Mouse (Mus musculus): Measurements from ENCODE around the gene Mrps36. TPM values are rescaled to one million over a fixed set of nuclear protein-coding genes. Genes with fewer than 3 reads are reported as not detected.

Gene Mrps36
- polyA plus RNA-seq, 1 experiment, result 110 TPM

GRCm38 (mm10) chr13:100721656-100722055 is 22.8 kb downstream of the Mrps36 start:
- Histone ChIP-seq H3K27ac (ENCODE audit: insufficient read depth, low read length) (peak overlapping the region; percentile 33; the same call in 1 of the 2 replicates), H3K9me3 (replicated peaks; ENCODE audit: control insufficient read depth, insufficient read depth, low read length, poor library complexity, severe bottlenecking) (no peaks in the 10 kb centered on the region), H3K9ac (ENCODE audit: low read depth, poor library complexity, severe bottlenecking) (peak overlapping the region; percentile 33), H3K4me1 (ENCODE audit: control insufficient read depth, insufficient read depth, low read length) (no peaks in the 10 kb centered on the region), H3K4me3 (ENCODE audit: low read depth, low read length) (peak overlapping the region; percentile 60), H3K27me3 (ENCODE audit: control insufficient read depth, insufficient read depth, low read length, poor library complexity, severe bottlenecking) (no peaks in the 10 kb centered on the region), H3K36me3 (ENCODE audit: control insufficient read depth, insufficient read depth, low read length, poor library complexity, severe bottlenecking) (peaks cover 29% of the 10 kb centered on the region)
- TF ChIP-seq CTCF (IDR thresholded peaks at IDR 0.05; ENCODE audit: low read depth, low read length) (no peak), EP300 (IDR thresholded peaks at IDR 0.05; ENCODE audit: insufficient read depth, low read depth, low read length) (no peak), POLR2A (IDR thresholded peaks at IDR 0.05; ENCODE audit: insufficient read depth, low read length) (peak; percentile 43)

DNA sequence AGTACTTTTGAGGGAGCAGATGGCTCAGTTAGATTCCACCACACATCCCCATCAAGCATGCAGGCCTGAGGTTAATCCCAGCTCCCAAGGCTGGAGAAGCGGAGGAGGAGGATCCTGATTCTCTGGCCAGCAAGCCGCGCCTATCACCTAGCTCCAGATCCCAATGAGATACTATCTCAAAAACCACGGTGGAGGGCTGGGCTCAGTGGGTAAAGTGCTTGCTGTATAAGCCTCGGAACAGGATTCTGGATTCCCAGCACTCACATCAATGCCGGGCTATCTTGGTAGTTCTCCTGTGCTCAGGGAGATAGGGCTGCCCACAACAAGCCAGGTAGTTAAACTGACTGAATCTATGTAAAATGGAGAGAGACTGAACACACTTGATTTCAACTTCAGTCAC is 29.0 kb downstream of the Mrps36 start:
- TF ChIP-seq POLR2A (IDR thresholded peaks at IDR 0.05; ENCODE audit: insufficient read depth, low read length) (no peak), CTCF (IDR thresholded peaks at IDR 0.05; ENCODE audit: low read depth, low read length) (no peak), EP300 (IDR thresholded peaks at IDR 0.05; ENCODE audit: insufficient read depth, low read depth, low read length) (no peak)
- Histone ChIP-seq H3K36me3 (ENCODE audit: control insufficient read depth, insufficient read depth, low read length, poor library complexity, severe bottlenecking) (peaks cover 48% of the 10 kb centered on the region), H3K9ac (ENCODE audit: low read depth, poor library complexity, severe bottlenecking) (no peak overlapping the region), H3K4me3 (ENCODE audit: low read depth, low read length) (no peak overlapping the region), H3K9me3 (replicated peaks; ENCODE audit: control insufficient read depth, insufficient read depth, low read length, poor library complexity, severe bottlenecking) (no peaks in the 10 kb centered on the region), H3K27ac (ENCODE audit: insufficient read depth, low read length) (no peak overlapping the region), H3K4me1 (ENCODE audit: control insufficient read depth, insufficient read depth, low read length) (no peaks in the 10 kb centered on the region), H3K27me3 (ENCODE audit: control insufficient read depth, insufficient read depth, low read length, poor library complexity, severe bottlenecking) (no peaks in the 10 kb centered on the region)

DNA sequence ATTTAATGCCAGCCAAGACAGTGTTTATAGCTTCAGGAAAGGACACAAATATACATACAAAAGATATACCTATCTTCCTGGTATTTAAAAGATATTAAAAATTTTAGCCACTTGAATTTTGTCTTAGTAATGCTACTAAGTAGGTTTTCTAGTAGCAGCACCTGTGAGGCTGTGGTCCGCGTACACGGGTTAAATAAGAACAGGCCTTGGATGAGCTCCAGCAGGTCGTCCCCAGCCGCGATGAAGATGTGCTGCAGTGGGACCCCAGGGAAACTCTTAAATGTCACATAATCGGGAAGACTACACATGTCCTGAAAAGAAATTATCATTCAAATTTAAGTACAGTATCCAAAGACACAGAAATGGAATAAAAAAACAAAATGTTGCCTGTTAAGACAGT is 38.3 kb downstream of the Mrps36 start:
- H3K36me3 ChIP-seq (ENCODE audit: control insufficient read depth, insufficient read depth, low read length, poor library complexity, severe bottlenecking), result peaks cover 72% of the 10 kb centered on the region
- H3K4me1 ChIP-seq (ENCODE audit: control insufficient read depth, insufficient read depth, low read length), result no peaks in the 10 kb centered on the region
- no peaks in the 10 kb centered on the region for H3K27me3 ChIP-seq (ENCODE audit: control insufficient read depth, insufficient read depth, low read length, poor library complexity, severe bottlenecking)
- TF ChIP-seq POLR2A (IDR thresholded peaks at IDR 0.05; ENCODE audit: insufficient read depth, low read length) (no peak), CTCF (IDR thresholded peaks at IDR 0.05; ENCODE audit: low read depth, low read length) (no peak), EP300 (IDR thresholded peaks at IDR 0.05; ENCODE audit: insufficient read depth, low read depth, low read length) (no peak)
- no peak overlapping the region for H3K27ac ChIP-seq (ENCODE audit: insufficient read depth, low read length)
- no peak overlapping the region for H3K9ac ChIP-seq (ENCODE audit: low read depth, poor library complexity, severe bottlenecking)
- H3K9me3 ChIP-seq (replicated peaks; ENCODE audit: control insufficient read depth, insufficient read depth, low read length, poor library complexity, severe bottlenecking), result no peaks in the 10 kb centered on the region
- H3K4me3 ChIP-seq (ENCODE audit: low read depth, low read length), result no peak overlapping the region

- Histone ChIP-seq H3K4me1 (ENCODE audit: control insufficient read depth, insufficient read depth, low read length) (no peaks in the 10 kb centered on the region), H3K4me3 (ENCODE audit: low read depth, low read length) (no peak overlapping the region), H3K9ac (ENCODE audit: low read depth, poor library complexity, severe bottlenecking) (no peak overlapping the region), H3K27me3 (ENCODE audit: control insufficient read depth, insufficient read depth, low read length, poor library complexity, severe bottlenecking) (no peaks in the 10 kb centered on the region), H3K27ac (ENCODE audit: insufficient read depth, low read length) (no peak overlapping the region), H3K9me3 (replicated peaks; ENCODE audit: control insufficient read depth, insufficient read depth, low read length, poor library complexity, severe bottlenecking) (no peaks in the 10 kb centered on the region), H3K36me3 (ENCODE audit: control insufficient read depth, insufficient read depth, low read length, poor library complexity, severe bottlenecking) (peaks cover 52% of the 10 kb centered on the region)
- no peak for TF ChIP-seq POLR2A (IDR thresholded peaks at IDR 0.05; ENCODE audit: insufficient read depth, low read length)
- peak; percentile 37 for TF ChIP-seq CTCF (IDR thresholded peaks at IDR 0.05; ENCODE audit: low read depth, low read length)
Observed at GRCm38 (mm10) chr13:100703468-100703867, 41.0 kb downstream of the Mrps36 start.

DNA sequence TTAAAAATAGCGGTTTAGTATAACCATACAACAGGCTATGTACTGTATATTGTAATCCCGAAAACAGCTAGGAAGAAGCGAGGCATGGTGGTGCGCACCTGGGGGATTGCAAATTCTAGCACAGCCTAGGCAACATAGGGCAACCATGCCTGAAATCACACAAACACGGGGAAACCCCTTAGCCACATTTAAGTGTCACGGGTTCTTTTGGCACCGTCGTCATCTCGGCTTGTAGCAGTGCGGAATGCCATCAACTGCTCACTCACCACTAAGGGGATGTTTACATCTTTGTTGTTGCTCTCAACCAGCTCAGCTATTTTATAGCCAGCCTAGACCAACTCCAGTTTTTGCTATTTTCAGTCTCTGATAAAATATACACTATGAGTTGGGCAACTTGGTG is 45.6 kb downstream of the Mrps36 start:
- Histone ChIP-seq H3K4me1 (ENCODE audit: control insufficient read depth, insufficient read depth, low read length) (no peaks in the 10 kb centered on the region), H3K27me3 (ENCODE audit: control insufficient read depth, insufficient read depth, low read length, poor library complexity, severe bottlenecking) (no peaks in the 10 kb centered on the region), H3K4me3 (ENCODE audit: low read depth, low read length) (no peak overlapping the region), H3K36me3 (ENCODE audit: control insufficient read depth, insufficient read depth, low read length, poor library complexity, severe bottlenecking) (peaks cover 32% of the 10 kb centered on the region), H3K9ac (ENCODE audit: low read depth, poor library complexity, severe bottlenecking) (no peak overlapping the region), H3K27ac (ENCODE audit: insufficient read depth, low read length) (no peak overlapping the region), H3K9me3 (replicated peaks; ENCODE audit: control insufficient read depth, insufficient read depth, low read length, poor library complexity, severe bottlenecking) (no peaks in the 10 kb centered on the region)
- TF ChIP-seq EP300 (IDR thresholded peaks at IDR 0.05; ENCODE audit: insufficient read depth, low read depth, low read length), result no peak
- no peak for TF ChIP-seq CTCF (IDR thresholded peaks at IDR 0.05; ENCODE audit: low read depth, low read length)
- TF ChIP-seq POLR2A (IDR thresholded peaks at IDR 0.05; ENCODE audit: insufficient read depth, low read length), result no peak

DNA sequence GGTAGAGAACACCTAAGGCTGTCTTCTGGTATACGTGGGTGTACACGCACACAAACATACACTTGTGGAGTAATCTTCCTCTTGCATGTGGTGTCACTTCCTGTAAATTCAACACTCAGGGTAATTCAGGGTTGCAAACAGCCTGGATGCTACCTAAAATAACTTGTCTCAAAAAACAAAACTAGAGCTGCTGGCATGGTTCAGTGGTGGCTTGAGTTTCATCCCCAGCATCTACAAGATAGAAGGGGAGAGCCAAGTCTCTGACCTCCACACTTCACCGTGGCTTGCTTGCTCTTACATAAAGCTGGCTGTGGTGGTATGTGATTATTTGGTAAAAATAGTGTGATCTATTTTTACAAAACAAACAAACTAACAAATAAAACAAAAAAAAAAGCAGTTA is 46.9 kb downstream of the Mrps36 start:
- no peaks in the 10 kb centered on the region for H3K4me1 ChIP-seq (ENCODE audit: control insufficient read depth, insufficient read depth, low read length)
- TF ChIP-seq EP300 (IDR thresholded peaks at IDR 0.05; ENCODE audit: insufficient read depth, low read depth, low read length), result no peak
- TF ChIP-seq POLR2A (IDR thresholded peaks at IDR 0.05; ENCODE audit: insufficient read depth, low read length), result no peak
- no peak for TF ChIP-seq CTCF (IDR thresholded peaks at IDR 0.05; ENCODE audit: low read depth, low read length)
- no peak overlapping the region for H3K4me3 ChIP-seq (ENCODE audit: low read depth, low read length)
- H3K27ac ChIP-seq (ENCODE audit: insufficient read depth, low read length), result no peak overlapping the region
- H3K36me3 ChIP-seq (ENCODE audit: control insufficient read depth, insufficient read depth, low read length, poor library complexity, severe bottlenecking), result peaks cover 21% of the 10 kb centered on the region
- no peak overlapping the region for H3K9ac ChIP-seq (ENCODE audit: low read depth, poor library complexity, severe bottlenecking)
- no peaks in the 10 kb centered on the region for H3K27me3 ChIP-seq (ENCODE audit: control insufficient read depth, insufficient read depth, low read length, poor library complexity, severe bottlenecking)
- H3K9me3 ChIP-seq (replicated peaks; ENCODE audit: control insufficient read depth, insufficient read depth, low read length, poor library complexity, severe bottlenecking), result no peaks in the 10 kb centered on the region

Data from ES-Bruce4 (cell line).